In the genomic region with DNA sequence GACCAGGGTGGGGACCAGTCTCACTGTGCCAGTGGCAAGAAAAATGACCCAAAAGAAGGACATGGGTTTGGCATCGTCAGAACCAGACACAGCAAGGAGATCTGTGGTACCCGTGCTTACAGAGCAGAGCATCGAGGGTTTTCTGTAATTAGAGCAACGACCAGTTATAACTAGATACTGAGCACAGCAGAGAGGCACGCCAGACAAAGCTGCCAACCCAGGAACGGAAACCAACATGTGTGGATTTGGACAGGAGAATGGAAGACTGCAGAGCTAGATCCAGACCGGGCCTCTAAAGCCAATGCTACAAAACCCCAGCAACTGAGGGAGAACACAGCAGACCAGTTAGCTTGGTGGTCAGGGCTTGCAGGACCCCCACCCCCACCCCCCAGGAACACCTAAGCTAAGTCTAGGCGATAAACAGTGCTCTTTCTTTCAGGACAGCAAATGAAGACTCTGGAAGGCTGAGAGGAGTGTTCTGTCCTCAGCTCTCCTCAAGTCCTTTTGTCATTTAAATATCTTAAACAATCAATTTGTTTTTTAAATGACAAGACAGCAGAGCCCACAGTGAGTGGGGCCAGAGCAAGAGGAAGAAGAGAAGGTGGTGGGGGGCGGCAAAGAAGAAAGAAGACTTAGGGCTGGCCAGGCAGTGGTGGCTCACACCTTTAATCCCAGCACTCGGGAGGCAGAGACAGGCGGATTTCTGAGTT, we compare ENCODE assay signal across 24 mouse cellular contexts. TPM values are rescaled to one million over a fixed set of nuclear protein-coding genes. Genes with fewer than 3 reads are reported as not detected.
DNase-seq lines count a peak whose midpoint lies in the region; TF ChIP-seq lines count a peak whose summit lies in the region.
"Had no signal": no experiment of that assay in that cellular context is flagged by ENCODE, and none has a peak within 500 bp of the region (broad histone marks: within the 10 kb centered on the region; RNA-seq: fewer than 3 reads in every experiment).

No protein-coding gene starts in this region.

- WGBS in kidney, adult 2 months = 75% methylated on average over 11 of the region's 11 CpGs

- no peak overlapping the region for H3K4me3 ChIP-seq in gastrocnemius, adult 2 months
- no peak overlapping the region for H3K4me3 ChIP-seq in ES-E14 (ENCODE audit: insufficient read depth in 1 of 2, low read depth in 1 of 2, low read length in 2 of 2, poor library complexity in 1 of 2, severe bottlenecking in 1 of 2)
- no peak overlapping the region for H3K4me3 ChIP-seq in kidney, adult 2 months (ENCODE audit: insufficient read depth, low read depth, low read length)
- H3K4me3 ChIP-seq: embryonic facial prominence, embryonic 15.5 days; erythroblast, embryonic 14.5 days; forebrain, embryonic 10.5 days; heart, embryonic 13.5 days; hindbrain, embryonic 12.5 days had no signal

- H3K27ac ChIP-seq in gastrocnemius, adult 2 months = peak overlapping the region; percentile 31; the same call in 1 of the 2 replicates
- no peak overlapping the region for H3K27ac ChIP-seq in ES-E14 (ENCODE audit: insufficient read depth, low read depth, low read length, poor library complexity, severe bottlenecking)
- H3K27ac ChIP-seq in kidney, adult 2 months (ENCODE audit: insufficient read depth, low read depth, low read length) = no peak overlapping the region
- H3K27ac ChIP-seq: embryonic facial prominence, embryonic 15.5 days; forebrain, embryonic 10.5 days; heart, embryonic 13.5 days; hindbrain, embryonic 12.5 days had no signal

- peak; percentile 47 for DNase-seq in gastrocnemius, adult 2 months
- no peak for DNase-seq in gastrocnemius, adult 8-10 months (ENCODE audit: low spot score in 2 of 2)
- peak; percentile 7 to 21 for DNase-seq in layer of hippocampus, postnatal 14 days (ENCODE audit: low spot score in 2 of 2)
- no peak for DNase-seq in layer of hippocampus, adult 11-12 months (ENCODE audit: low spot score)
- DNase-seq in ES-E14 (ENCODE audit: low read depth, low spot score) = peak; percentile 47
- DNase-seq in skeletal muscle tissue, adult 2 months (ENCODE audit: low read depth, low spot score) = peak; percentile 3
- no peak for DNase-seq in kidney, adult 2 months
- DNase-seq in urinary bladder, adult 2 months (ENCODE audit: low spot score) = no peak
- DNase-seq: adrenal gland, postnatal 10 days; cerebellum, adult 11 months; cerebellum, adult 8-10 months; cerebellum, postnatal 14 days; embryo, embryonic 11 days; heart, postnatal 4 days; kidney, adult 11 months had no signal

- H3K9ac ChIP-seq in ES-E14 (ENCODE audit: insufficient read depth, low read depth, low read length, poor library complexity, severe bottlenecking) = no peak overlapping the region
- H3K9ac ChIP-seq: embryonic facial prominence, embryonic 15.5 days; heart, embryonic 13.5 days; hindbrain, embryonic 12.5 days had no signal

- in situ Hi-C loops in ES-E14 (cut with MboI; ENCODE audit: low sequenced_read_pairs in 2 of 2, unreplicated experiment in 2 of 2) = no loop called here

- intact Hi-C loops in gastrocnemius, adult 2 months (cut with DNase I) = no loop called here

- H3K9me3 ChIP-seq in ES-E14 (ENCODE audit: control insufficient read depth, insufficient read depth, low read depth, low read length) = no peaks in the 10 kb centered on the region
- H3K9me3 ChIP-seq: embryonic facial prominence, embryonic 15.5 days; forebrain, embryonic 10.5 days; heart, embryonic 13.5 days; hindbrain, embryonic 12.5 days had no signal

- TF ChIP-seq POLR2A in kidney, adult 2 months (IDR thresholded peaks at IDR 0.05; ENCODE audit: low read depth, low read length) = no peak

- no peaks in the 10 kb centered on the region for H3K36me3 ChIP-seq in ES-E14 (ENCODE audit: control insufficient read depth, insufficient read depth, low read length, poor library complexity, severe bottlenecking)
- no peaks in the 10 kb centered on the region for H3K36me3 ChIP-seq in kidney, adult 2 months (ENCODE audit: control insufficient read depth, insufficient read depth, low read length)
- H3K36me3 ChIP-seq: embryonic facial prominence, embryonic 15.5 days; forebrain, embryonic 10.5 days; heart, embryonic 13.5 days; hindbrain, embryonic 12.5 days had no signal

- TF ChIP-seq CTCF in gastrocnemius, adult 2 months (IDR thresholded peaks at IDR 0.05) = no peak
- TF ChIP-seq CTCF in kidney, adult 2 months (conservative IDR thresholded peaks at IDR 0.05; ENCODE audit: insufficient read depth, insufficient read length, low read depth, low read length) = no peak

- peaks cover 16 to 19% of the 10 kb centered on the region in 2 experiments for H3K4me1 ChIP-seq in ES-E14 (ENCODE audit: control insufficient read depth in 2 of 2, insufficient read depth in 2 of 2, low read length in 2 of 2, poor library complexity in 1 of 2)
- no peaks in the 10 kb centered on the region for H3K4me1 ChIP-seq in kidney, adult 2 months (ENCODE audit: control insufficient read depth, insufficient read depth, low read length)
- H3K4me1 ChIP-seq: embryonic facial prominence, embryonic 15.5 days; forebrain, embryonic 10.5 days; heart, embryonic 13.5 days; hindbrain, embryonic 12.5 days had no signal

- no peaks in the 10 kb centered on the region for H3K27me3 ChIP-seq in kidney, adult 2 months (replicated peaks; ENCODE audit: control insufficient read depth, insufficient read depth, low read length)
- H3K27me3 ChIP-seq: embryonic facial prominence, embryonic 15.5 days; heart, embryonic 13.5 days; hindbrain, embryonic 12.5 days had no signal

TF ChIP-seq in ES-E14, 5 proteins besides CTCF, POLR2A, EP300 and RAD21:
- TF ChIP-seq ZNF384 (IDR thresholded peaks at IDR 0.05; ENCODE audit: low read depth, low read length) (no peak), ZC3H11A (IDR thresholded peaks at IDR 0.05; ENCODE audit: borderline replicate concordance, low read depth, low read length) (no peak), CHD2 (IDR thresholded peaks at IDR 0.05; ENCODE audit: low read depth, low read length) (no peak), MAFK (IDR thresholded peaks at IDR 0.05; ENCODE audit: insufficient read depth, low read depth, low read length) (no peak), HCFC1 (IDR thresholded peaks at IDR 0.05; ENCODE audit: borderline replicate concordance, insufficient read depth, low read length) (no peak)

RNA-seq across cellular contexts. Expression of a gene that starts 30.3 kb away (rescaled TPM):
- 1 to 10 TPM in 1 of 2 experiments, under 1 TPM in 1; 0.69 to 1.1 TPM for total RNA-seq in gastrocnemius, adult 2 months (2021)
- total RNA-seq in gastrocnemius, adult 8-10 months (2022) = under 1 TPM; 0.24 to 0.52 (median 0.41) TPM
- 1 to 10 TPM; 3.5 to 4.5 TPM for total RNA-seq in layer of hippocampus, postnatal 14 days (2021)
- total RNA-seq in ES-E14 (2012; rRNA removed) = 0.98 and 3.1 TPM in 2 replicates
- polyA plus RNA-seq in kidney, adult 2 months (2012; rRNA removed) = 0.48 and 0.90 TPM in 2 replicates
- 0.62 and 0.87 TPM in 2 replicates for polyA plus RNA-seq in urinary bladder, adult 2 months (2012; rRNA removed)
- total RNA-seq: common myeloid progenitor, adult 5-6 weeks; granulocyte monocyte progenitor cell, adult 5-6 weeks; MEL had no signal
- polyA plus RNA-seq: erythroblast, embryonic 14.5 days; Patski had no signal

RNA-seq across cellular contexts. Expression of a gene that starts 41.3 kb away (rescaled TPM):
- total RNA-seq in gastrocnemius, adult 2 months (2021) = 1 to 10 TPM in 1 of 2 experiments, under 1 TPM in 1; 0.43 to 1.1 TPM
- under 1 TPM; 0.39 to 0.65 (median 0.56) TPM for total RNA-seq in gastrocnemius, adult 8-10 months (2022)
- 10 to 100 TPM; 28.5 to 31.8 TPM for total RNA-seq in layer of hippocampus, postnatal 14 days (2021)
- 4.4 and 6.3 TPM in 2 replicates for total RNA-seq in ES-E14 (2012; rRNA removed)
- polyA plus RNA-seq in kidney, adult 2 months (2012; rRNA removed) = 2.8 and 3.5 TPM in 2 replicates
- polyA plus RNA-seq in urinary bladder, adult 2 months (2012; rRNA removed) = 2.5 and 3.6 TPM in 2 replicates
- polyA plus RNA-seq: erythroblast, embryonic 14.5 days had no signal

Comparison
In these comparisons a context has a peak if more than half of its experiments do, and no peak if none do; other contexts are left out.
1. DNase-seq: peak in gastrocnemius, adult 2 months (single experiment), layer of hippocampus, postnatal 14 days (2 of 2), ES-E14 (single experiment) and skeletal muscle tissue, adult 2 months (single experiment); none in gastrocnemius, adult 8-10 months (0 of 2), layer of hippocampus, adult 11-12 months (single experiment), kidney, adult 2 months (single experiment) and urinary bladder, adult 2 months (single experiment).